Mouse (Mus musculus) megakaryocyte, embryonic 14.5 days (primary cell): ENCODE measurements around the gene Pex26.

ENCODE experiments used
- FLI1 ChIP-seq: IDR thresholded peaks from 2 replicates; pipeline ENCODE4 v1.6.1; 2012; ENCODE audit warnings: low read length, inconsistent platforms, mixed read lengths
- GATA1 ChIP-seq: IDR thresholded peaks from 3 replicates; pipeline ENCODE4 v1.6.1; 2012; ENCODE audit warnings: mixed read lengths, low read length, inconsistent platforms, borderline replicate concordance

GRCm38 (mm10) chr6:121212988-121213387 lies 29.5 kb downstream of the Pex26 start:
- TF ChIP-seq GATA1 (no peak), FLI1 (no peak)
